Mouse (Mus musculus): ENCODE measurements around the gene Idh1.

- TF ChIP-seq CTCF (IDR thresholded peaks at IDR 0.05; ENCODE audit: insufficient read depth, low read length) (no peak), POLR2A (IDR thresholded peaks at IDR 0.05; ENCODE audit: borderline replicate concordance, extremely low read depth, low read depth, low read length) (no peak)
Observed at GRCm38 (mm10) chr1:65204299-65204698, 18.0 kb upstream of the Idh1 start.
